Mouse (Mus musculus) embryonic facial prominence, embryonic 10.5 days (tissue): Measurements from ENCODE around the gene Babam2. TPM values are rescaled to one million over a fixed set of nuclear protein-coding genes. Genes with fewer than 3 reads are reported as not detected.

ENCODE experiments used
- DNase-seq: peaks from one replicate; pipeline ENCODE4 v3.0.0-alpha.2; 2017; ENCODE audit warnings: low spot score
- H3K27ac ChIP-seq: fragments of 300-500 bp; sonication (generic); replicated peaks from 2 replicates; pipeline ENCODE4 v1.5.1; 2016; ENCODE audit warnings: mild to moderate bottlenecking
- H3K27me3 ChIP-seq: fragments of 300-500 bp; sonication (generic); replicated peaks from 2 replicates; pipeline ENCODE4 v1.6.1; 2016; ENCODE audit warnings: low read depth, mild to moderate bottlenecking; ENCODE audit not compliant: poor library complexity, severe bottlenecking
- H3K36me3 ChIP-seq: fragments of 300-500 bp; sonication (generic); replicated peaks from 2 replicates; pipeline ENCODE4 v1.6.1; 2016; ENCODE audit warnings: mild to moderate bottlenecking, moderate library complexity
- H3K4me1 ChIP-seq: fragments of 300-500 bp; sonication (generic); 2 replicates; pipeline ENCODE4 v1.6.1; 2016
- H3K4me3 ChIP-seq: fragments of 300-500 bp; sonication (generic); 2 replicates; pipeline ENCODE4 v1.5.1; 2016; ENCODE audit warnings: mild to moderate bottlenecking, moderate library complexity
- H3K9me3 ChIP-seq: fragments of 300-500 bp; sonication (generic); 2 replicates; pipeline ENCODE4 v1.6.1; 2016; ENCODE audit warnings: mild to moderate bottlenecking
- WGBS: fragments of 180-500 bp; shearing (Covaris S2); methylation state at CpG from one replicate; pipeline ENCODE4 v1.1.7; 2016; 5-methylcytosine and 5-hydroxymethylcytosine counted together
- polyA plus RNA-seq: library from polyadenylated mRNA; unstranded; fragments of >200 nt; fragmentation: Nextera tagmentation; extraction: Ambion mirVana; gene quantifications from 2 replicates; pipeline ENCODE4 v1.2.1, GENCODE M21; 2016

Babam2 gene
- polyA plus RNA-seq, 1 experiment from 2014 or later, result 47.0 TPM

DNA sequence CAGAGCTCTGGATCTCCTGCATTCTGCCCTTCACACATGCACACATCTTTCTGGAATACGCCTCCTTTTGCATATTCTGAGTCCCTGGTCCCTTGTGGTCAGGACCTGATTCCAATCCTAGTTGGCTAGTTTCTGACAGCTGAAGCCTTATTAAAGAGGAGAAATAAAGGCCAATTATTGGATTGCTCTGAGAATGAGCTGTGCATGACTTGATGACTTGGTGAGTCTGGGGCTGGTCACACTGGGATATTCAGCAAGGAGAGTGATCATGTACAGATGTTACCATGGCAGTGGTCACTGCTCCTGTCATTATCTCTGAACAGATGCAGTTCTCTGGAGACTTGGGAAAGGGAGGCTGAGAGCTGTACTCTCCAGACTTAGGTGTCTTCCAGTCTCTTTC is 406.1 kb downstream of the Babam2 start:
- Histone ChIP-seq H3K27ac (no peak overlapping the region), H3K36me3 (no peaks in the 10 kb centered on the region), H3K4me1 (peaks cover 22% of the 10 kb centered on the region), H3K9me3 (no peaks in the 10 kb centered on the region), H3K4me3 (no peak overlapping the region), H3K27me3 (no peaks in the 10 kb centered on the region)
- 94% methylated on average over 1 of the region's 1 CpGs for WGBS
- DNase-seq, result no peak

- DNase-seq, result no peak
These were observed 406.9 kb downstream of the Babam2 start for GRCm38 (mm10) chr5:32104119-32104990.

DNA sequence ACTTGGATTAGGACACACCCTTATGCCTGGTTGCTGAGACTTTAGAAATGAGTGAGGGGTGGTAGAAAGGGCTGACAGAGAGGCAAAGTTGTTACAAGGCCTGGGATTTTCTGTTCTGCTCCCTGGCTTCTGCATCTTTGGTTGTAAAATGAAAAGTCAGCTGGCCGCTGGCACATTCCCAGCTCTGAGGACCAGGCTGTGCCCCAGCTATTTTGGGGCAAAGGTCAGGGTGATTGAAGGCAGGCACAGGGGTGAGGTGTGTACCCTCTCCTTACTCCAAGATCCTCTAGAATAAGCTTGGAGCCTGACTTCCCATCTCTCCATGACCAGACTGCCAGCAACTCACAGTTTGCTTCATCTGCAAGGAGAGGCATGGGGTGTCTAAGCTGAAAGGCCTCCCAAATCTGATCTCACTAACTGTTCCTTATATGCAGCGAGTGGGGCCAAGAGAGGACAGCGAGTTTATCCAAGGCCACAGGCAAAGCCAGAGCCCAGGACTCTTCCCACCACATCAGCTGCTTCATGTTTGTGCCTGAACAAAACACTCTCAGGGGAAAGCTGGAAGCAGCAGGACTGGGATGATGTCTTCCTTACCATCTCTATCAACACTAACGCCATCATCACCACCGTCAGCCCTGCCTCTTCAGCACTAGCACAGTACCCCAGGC is 409.1 kb downstream of the Babam2 start:
- WGBS, result 84% methylated on average over 5 of the region's 5 CpGs
- Histone ChIP-seq H3K4me3 (no peak overlapping the region), H3K27ac (no peak overlapping the region), H3K36me3 (no peaks in the 10 kb centered on the region), H3K27me3 (no peaks in the 10 kb centered on the region), H3K9me3 (no peaks in the 10 kb centered on the region), H3K4me1 (peaks cover 19% of the 10 kb centered on the region)
- DNase-seq, result no peak

More at GRCm38 (mm10) chr5:32104119-32104990, 406.9 kb downstream of the Babam2 start:
- Histone ChIP-seq H3K27me3 (no peaks in the 10 kb centered on the region), H3K27ac (no peak overlapping the region), H3K4me3 (no peak overlapping the region), H3K36me3 (no peaks in the 10 kb centered on the region), H3K4me1 (peaks cover 22% of the 10 kb centered on the region), H3K9me3 (no peaks in the 10 kb centered on the region)
- 90% methylated on average over 12 of the region's 12 CpGs for WGBS

DNA sequence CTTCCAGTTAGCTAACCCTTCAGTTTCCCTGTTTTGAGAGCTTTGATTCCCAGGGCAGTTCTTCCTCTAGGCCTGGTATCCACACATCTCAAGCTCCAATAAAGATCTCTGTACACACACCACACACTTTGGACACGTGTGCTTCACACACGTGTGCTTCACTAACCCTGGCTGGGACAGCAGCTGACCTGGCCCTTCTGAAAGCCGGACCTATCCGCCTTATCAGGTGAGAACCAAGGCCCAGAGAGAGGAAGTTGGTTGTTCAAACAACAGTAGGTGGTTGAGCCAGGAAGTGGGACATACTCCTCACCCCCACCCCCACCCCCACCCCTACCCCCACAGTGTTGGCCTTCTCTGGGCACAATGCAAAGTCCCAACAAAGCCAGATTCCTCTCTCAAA is 413.2 kb downstream of the Babam2 start:
- no peak for DNase-seq
- peaks cover 4% of the 10 kb centered on the region; the same call in 1 of the 2 replicates for H3K4me1 ChIP-seq
- no peaks in the 10 kb centered on the region for H3K9me3 ChIP-seq
- 87% methylated on average over 4 of the region's 4 CpGs for WGBS
- H3K36me3 ChIP-seq, result no peaks in the 10 kb centered on the region
- no peaks in the 10 kb centered on the region for H3K27me3 ChIP-seq
- H3K4me3 ChIP-seq, result no peak overlapping the region
- H3K27ac ChIP-seq, result no peak overlapping the region

DNA sequence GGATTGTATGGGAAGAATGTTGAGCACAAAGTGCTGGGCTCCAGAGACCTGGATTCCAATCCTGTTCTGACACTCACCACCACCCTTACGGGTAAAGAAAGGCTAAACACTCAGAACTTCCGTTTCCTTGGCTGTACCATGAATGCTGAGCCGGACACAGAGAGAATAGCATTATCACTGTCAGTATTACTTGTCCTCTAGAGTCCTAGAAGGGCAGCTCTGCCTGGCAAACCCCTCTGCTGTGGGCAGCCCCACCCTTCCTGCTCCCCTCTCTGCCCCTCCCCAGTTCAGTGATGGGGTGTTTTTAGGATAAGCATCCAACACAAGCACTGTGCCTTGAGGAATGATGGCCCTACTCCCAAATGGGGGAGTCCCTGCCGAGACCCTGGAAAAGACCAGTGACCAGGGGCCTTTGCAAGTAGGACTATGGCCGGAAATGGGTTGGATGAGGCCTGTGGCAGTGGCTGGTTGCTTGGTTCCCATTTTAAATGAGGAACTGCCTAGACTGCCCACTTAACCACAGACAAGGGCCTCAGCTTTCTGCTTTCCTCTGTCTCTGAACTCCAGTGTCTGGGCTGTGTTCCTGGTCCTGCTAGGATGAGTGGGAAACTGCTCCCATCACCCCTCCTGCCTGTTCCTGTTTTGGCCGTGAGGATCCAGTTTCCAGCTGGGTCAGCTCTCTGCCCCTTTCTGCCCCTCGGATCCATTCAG is 414.9 kb downstream of the Babam2 start:
- no peaks in the 10 kb centered on the region for H3K36me3 ChIP-seq
- H3K4me1 ChIP-seq, result peaks cover 4% of the 10 kb centered on the region; the same call in 1 of the 2 replicates
- no peak overlapping the region for H3K27ac ChIP-seq
- no peaks in the 10 kb centered on the region for H3K9me3 ChIP-seq
- H3K4me3 ChIP-seq, result no peak overlapping the region
- H3K27me3 ChIP-seq, result no peaks in the 10 kb centered on the region
- no peak for DNase-seq
- 78% methylated on average over 7 of the region's 7 CpGs for WGBS

- peaks cover 17% of the 10 kb centered on the region for H3K4me1 ChIP-seq
- WGBS, result 45% methylated on average over 11 of the region's 11 CpGs
- no peak overlapping the region for H3K4me3 ChIP-seq
- H3K27me3 ChIP-seq, result peaks cover 11% of the 10 kb centered on the region
- H3K36me3 ChIP-seq, result no peaks in the 10 kb centered on the region
- peak; percentile 44 for DNase-seq
- no peaks in the 10 kb centered on the region for H3K9me3 ChIP-seq
- H3K27ac ChIP-seq, result peak overlapping the region; percentile 54; the same call in 1 of the 2 replicates
These were observed 423.5 kb downstream of the Babam2 start for GRCm38 (mm10) chr5:32120901-32121376.

DNA sequence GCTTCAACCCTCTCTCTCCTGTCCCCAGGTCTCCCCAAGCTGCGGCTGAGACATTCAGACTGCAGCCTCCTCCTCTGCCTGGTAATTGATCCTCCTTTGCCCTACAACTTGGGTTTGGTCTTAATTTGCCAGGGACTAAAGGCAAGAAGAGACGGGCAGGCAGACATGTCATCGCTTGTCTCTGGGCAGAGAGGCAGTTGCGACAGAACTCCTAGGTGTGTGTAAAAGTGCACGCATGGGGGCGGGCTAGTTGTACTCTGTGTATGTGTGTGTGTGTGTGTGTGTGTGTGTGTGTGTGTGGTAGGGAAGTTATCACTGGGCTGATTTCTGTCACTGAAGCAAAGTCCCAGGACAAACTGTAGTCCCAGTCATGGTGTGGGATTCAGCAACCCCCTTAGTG is 424.5 kb downstream of the Babam2 start:
- no peak overlapping the region for H3K4me3 ChIP-seq
- H3K27me3 ChIP-seq, result peaks cover 11% of the 10 kb centered on the region
- 83% methylated on average over 6 of the region's 6 CpGs for WGBS
- H3K27ac ChIP-seq, result no peak overlapping the region
- H3K9me3 ChIP-seq, result no peaks in the 10 kb centered on the region
- H3K36me3 ChIP-seq, result no peaks in the 10 kb centered on the region
- H3K4me1 ChIP-seq, result peaks cover 17% of the 10 kb centered on the region
- no peak for DNase-seq

- Histone ChIP-seq H3K9me3 (no peaks in the 10 kb centered on the region), H3K36me3 (no peaks in the 10 kb centered on the region), H3K4me1 (peaks cover 17% of the 10 kb centered on the region), H3K27me3 (peaks cover 11% of the 10 kb centered on the region), H3K27ac (no peak overlapping the region), H3K4me3 (no peak overlapping the region)
- DNase-seq, result no peak
- WGBS, result 85% methylated on average over 5 of the region's 5 CpGs
These were observed 424.9 kb downstream of the Babam2 start for GRCm38 (mm10) chr5:32122363-32122762.

DNA sequence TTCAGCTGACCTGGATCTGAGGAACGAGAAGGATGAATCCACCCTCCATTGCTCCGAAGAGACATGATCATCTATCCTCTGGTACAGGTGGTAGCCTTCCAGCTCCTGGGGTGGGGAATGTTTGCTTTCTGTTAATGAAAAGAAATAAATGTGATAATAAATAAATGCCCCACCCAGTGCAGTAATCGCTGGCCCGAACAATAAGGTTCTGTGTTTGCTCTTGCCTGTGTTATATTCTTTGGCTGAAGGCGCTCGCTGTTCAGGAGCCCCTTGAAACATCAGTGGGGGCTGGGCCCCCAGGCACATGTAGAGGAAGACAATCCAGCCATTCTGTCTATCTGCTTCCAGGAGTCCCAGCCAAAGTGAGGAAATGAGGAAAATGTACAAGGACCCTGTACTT is 427.5 kb downstream of the Babam2 start:
- H3K4me3 ChIP-seq, result no peak overlapping the region
- H3K4me1 ChIP-seq, result peaks cover 19% of the 10 kb centered on the region
- H3K27ac ChIP-seq, result no peak overlapping the region
- WGBS, result 76% methylated on average over 6 of the region's 6 CpGs
- no peak for DNase-seq
- no peaks in the 10 kb centered on the region for H3K9me3 ChIP-seq
- peaks cover 13% of the 10 kb centered on the region for H3K27me3 ChIP-seq
- no peaks in the 10 kb centered on the region for H3K36me3 ChIP-seq

DNA sequence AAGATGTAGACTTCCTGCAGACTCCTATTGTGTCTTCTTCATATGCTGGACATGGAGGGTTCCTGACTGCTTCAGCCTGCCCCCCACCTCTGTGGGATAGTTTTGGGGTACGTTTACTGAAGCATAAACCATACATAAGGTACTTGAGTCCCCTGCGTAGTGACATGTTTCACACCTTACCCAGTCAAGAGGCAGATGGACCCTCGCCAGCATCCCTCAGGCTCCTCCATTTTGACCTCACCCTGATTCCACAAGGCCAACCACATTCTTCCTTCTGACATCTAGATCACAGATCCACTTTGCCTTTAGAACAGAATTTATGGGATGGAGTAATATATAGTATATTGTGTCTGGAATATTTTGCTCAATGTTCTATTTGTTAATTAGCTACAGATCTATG is 429.7 kb downstream of the Babam2 start:
- no peak overlapping the region for H3K27ac ChIP-seq
- peaks cover 31% of the 10 kb centered on the region for H3K27me3 ChIP-seq
- no peaks in the 10 kb centered on the region for H3K9me3 ChIP-seq
- H3K4me3 ChIP-seq, result no peak overlapping the region
- no peaks in the 10 kb centered on the region for H3K36me3 ChIP-seq
- 82% methylated on average over 3 of the region's 3 CpGs for WGBS
- DNase-seq, result no peak
- peaks cover 12% of the 10 kb centered on the region; the same call in 1 of the 2 replicates for H3K4me1 ChIP-seq

DNA sequence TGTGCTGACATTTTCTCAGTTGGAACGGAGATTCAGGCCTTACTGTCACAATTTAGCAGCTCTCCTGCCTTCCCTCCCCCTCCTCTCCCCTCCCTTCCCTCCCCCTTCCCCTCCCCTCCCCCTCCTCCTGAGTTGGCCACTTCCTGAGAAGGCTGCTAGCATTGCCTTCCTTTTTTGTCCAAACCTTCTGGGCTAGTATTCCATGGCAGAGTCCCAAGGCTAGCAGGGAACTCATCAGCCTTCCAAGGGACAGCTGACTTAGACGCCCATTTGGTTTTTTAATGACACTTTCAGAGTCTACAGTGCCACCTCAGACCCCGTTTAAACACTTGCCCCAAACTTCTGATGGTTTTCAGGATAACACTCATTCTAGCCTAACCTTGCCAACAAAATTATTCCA is 430.4 kb downstream of the Babam2 start:
- Histone ChIP-seq H3K4me3 (no peak overlapping the region), H3K27ac (no peak overlapping the region), H3K4me1 (peaks cover 19% of the 10 kb centered on the region; the same call in 1 of the 2 replicates), H3K9me3 (no peaks in the 10 kb centered on the region), H3K27me3 (peaks cover 38% of the 10 kb centered on the region), H3K36me3 (no peaks in the 10 kb centered on the region)
- no peak for DNase-seq
- WGBS, result 60% methylated on average over 3 of the region's 3 CpGs

DNA sequence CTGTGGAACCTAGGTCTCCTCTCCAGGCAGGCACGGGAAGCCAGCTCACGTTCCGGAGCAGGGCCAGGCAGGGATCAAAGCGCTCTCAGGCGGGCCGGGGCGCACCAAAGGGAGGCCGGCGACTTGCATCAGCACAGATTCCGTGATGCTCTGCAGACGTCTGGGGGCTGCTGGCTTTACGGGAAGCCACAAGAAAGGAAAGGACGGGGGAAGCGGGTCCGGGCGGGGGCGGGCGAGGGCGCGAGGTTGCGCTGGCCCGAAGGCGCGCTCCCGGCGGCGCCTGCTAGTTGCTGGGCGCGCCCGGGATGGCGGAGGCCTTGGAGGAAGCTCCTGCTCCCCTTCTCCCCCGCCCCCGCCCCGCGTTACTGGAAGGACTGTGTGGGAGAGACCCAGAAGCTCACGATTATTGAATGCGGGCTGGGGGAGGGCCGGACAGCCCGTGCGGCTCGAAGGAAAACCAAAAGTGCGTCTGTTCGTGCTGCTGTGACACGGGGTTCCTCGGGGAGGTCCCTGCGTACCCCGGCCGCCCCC is 435.6 kb downstream of the Babam2 start:
- 1% methylated on average over 48 of the region's 48 CpGs for WGBS
- peaks cover 75% of the 10 kb centered on the region for H3K27me3 ChIP-seq

More for the DNA sequence above, 435.6 kb downstream of the Babam2 start:
- no peaks in the 10 kb centered on the region for H3K9me3 ChIP-seq
- no peaks in the 10 kb centered on the region for H3K36me3 ChIP-seq
- peak; percentile 83 for DNase-seq
- peak overlapping the region; percentile 76 for H3K4me3 ChIP-seq
- peaks cover 60% of the 10 kb centered on the region for H3K4me1 ChIP-seq
- H3K27ac ChIP-seq, result peak overlapping the region; percentile 83
